Mouse (Mus musculus): ENCODE data around the gene Eml1.
"Not testable (repeated sequence)": the region's sequence is repeated elsewhere in the genome, so short reads cannot be mapped to it uniquely, and the experiment has no call there.

The Eml1 gene

GRCm38 (mm10) chr12:108472898-108473297 lies 102.1 kb downstream of the Eml1 start:
- DNase-seq (ENCODE audit: low spot score in 2 of 2): no peak

GRCm38 (mm10) chr12:108474440-108474839 lies 103.7 kb downstream of the Eml1 start:
- DNase-seq (ENCODE audit: low spot score in 2 of 2): no peak

GRCm38 (mm10) chr12:108478714-108479113 lies 108.0 kb downstream of the Eml1 start:
- DNase-seq (ENCODE audit: low spot score in 2 of 2): no peak

- DNase-seq (ENCODE audit: low spot score in 2 of 2): no peak
Measured at GRCm38 (mm10) chr12:108480704-108481365, 110.1 kb downstream of the Eml1 start.

DNA sequence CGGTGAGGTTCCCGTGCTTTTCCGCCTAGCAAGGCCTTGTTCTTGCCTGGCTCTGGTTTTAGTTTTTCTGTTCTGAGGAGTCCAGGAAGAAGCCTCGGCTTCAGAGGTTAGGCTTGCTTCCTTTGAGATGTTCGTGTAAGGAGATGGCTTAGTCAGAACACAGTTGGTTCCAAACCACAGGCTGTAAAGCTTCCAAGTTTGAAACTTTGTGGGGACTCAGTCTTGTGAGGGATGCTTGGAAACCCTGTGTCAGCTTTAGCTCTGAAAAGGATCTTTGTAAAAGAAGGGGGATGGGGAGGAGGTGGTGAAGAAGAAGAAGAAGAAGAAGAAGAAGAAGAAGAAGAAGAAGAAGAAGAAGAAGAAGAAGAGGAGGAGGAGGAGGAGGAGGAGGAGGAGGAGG lies 118.3 kb downstream of the Eml1 start:
- no peak for DNase-seq (ENCODE audit: low spot score in 2 of 2)

GRCm38 (mm10) chr12:108489741-108490140 lies 119.0 kb downstream of the Eml1 start:
- DNase-seq (ENCODE audit: low spot score in 2 of 2): no peak

DNA sequence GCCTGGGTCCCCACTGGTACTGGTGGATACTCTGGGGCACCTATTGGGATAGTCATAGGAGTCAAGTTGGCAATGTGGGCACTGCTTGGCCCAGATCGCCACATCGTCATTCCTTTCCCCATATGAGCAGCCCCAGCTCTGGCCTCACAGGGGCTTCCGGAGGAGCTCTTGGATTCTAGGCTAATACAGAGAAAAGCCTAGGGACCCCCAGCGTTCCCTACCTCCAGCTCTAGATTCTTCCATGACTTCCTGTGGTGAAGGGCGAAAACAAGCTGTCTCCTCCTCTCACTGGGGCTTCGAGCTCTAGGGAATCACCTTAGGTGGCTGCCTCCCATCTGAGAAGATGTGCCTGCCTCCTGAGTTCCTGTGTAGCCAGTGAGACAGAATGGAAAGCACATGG lies 119.6 kb downstream of the Eml1 start:
- DNase-seq (ENCODE audit: low spot score in 2 of 2): no peak

DNA sequence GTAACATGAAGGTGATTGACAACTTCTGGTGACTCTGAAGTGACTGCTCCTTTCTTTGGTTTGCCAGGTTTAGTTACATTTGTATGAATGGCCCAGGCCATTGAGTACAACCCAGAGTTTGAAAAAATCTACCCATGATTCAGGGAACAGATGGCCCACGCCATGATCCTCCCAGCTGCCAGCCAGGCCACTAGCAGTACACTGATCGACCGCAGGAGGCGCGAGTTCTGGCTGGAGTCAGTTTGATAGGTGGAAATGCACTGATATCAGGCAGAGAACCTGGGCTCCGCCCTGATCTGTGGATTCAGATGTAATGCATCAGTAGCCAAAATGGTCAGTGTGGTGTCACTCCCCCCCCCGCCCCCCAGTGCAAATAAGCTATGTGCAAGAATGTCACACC lies 120.2 kb downstream of the Eml1 start:
- DNase-seq (ENCODE audit: low spot score in 2 of 2): no peak

- DNase-seq (ENCODE audit: low spot score in 2 of 2): peak in 1 of 2 experiments; percentile 8
Measured at GRCm38 (mm10) chr12:108494011-108494541, 123.3 kb downstream of the Eml1 start.

- no peak for DNase-seq (ENCODE audit: low spot score in 2 of 2)
Measured at GRCm38 (mm10) chr12:108495455-108496235, 124.9 kb downstream of the Eml1 start.

- no peak for DNase-seq (ENCODE audit: low spot score in 2 of 2)
Measured at GRCm38 (mm10) chr12:108503064-108503463, 132.3 kb downstream of the Eml1 start.

DNA sequence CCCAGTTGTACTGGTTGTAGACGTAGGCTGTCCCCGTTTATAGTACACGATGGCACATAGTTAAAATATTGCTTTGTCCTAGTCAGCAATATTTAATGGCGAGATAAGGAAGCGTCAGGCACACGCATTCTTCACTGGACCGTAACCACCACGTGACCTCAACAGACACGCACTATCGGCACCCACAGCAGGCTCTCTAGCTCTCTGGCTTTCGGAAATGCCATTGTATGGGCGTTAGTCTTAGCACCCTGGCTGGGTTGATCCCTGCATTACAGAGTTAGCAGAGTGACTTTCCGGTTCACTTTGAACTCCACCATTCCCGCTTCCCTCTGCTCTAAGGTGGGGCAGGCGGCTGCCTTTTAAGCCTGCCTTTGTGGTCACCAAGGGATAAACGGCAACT lies 132.8 kb downstream of the Eml1 start:
- DNase-seq (ENCODE audit: low spot score in 2 of 2): no peak

- no peak for DNase-seq (ENCODE audit: low spot score in 2 of 2)
Measured at GRCm38 (mm10) chr12:108505846-108506245, 135.1 kb downstream of the Eml1 start.

DNA sequence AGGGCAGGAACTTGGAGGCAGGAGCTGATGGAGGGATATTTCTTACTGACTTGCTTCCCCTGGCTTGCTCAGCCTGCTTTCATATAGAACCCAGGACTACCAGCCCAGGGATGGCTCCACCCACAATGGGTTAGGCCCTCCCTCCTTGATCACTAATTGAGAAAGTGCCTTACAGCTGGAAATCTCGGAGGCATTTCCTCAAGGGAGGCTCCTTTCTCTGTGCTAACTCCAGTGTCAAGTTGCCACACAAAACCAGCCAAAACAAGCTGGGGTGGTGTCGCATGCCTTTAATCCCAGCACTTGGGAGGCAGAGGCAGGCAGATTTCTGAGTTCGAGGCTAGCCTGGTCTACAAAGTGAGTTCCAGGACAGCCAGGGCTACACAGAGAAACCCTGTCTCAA lies 136.3 kb downstream of the Eml1 start:
- DNase-seq (ENCODE audit: low spot score in 2 of 2): not testable (repeated sequence)

DNA sequence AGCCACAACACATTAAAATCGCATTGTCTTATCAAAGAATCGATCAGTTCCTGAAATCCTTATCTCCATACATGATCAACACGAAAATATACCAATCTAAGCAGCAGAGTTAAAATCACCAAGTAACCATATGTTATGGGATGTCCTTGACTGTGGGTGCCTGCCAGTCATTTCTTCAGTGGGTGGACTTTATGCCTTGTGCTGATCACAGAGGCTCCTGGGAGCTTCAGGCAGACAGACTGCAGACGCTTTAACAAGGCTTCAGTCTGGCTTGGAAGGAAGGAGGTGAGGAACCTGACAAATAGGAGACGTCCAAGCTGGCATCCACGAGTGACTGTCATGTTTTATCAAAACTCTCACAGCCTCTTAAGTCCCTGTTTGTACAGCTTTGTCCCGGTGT lies 139.8 kb downstream of the Eml1 start:
- no peak for DNase-seq (ENCODE audit: low spot score in 2 of 2)

DNA sequence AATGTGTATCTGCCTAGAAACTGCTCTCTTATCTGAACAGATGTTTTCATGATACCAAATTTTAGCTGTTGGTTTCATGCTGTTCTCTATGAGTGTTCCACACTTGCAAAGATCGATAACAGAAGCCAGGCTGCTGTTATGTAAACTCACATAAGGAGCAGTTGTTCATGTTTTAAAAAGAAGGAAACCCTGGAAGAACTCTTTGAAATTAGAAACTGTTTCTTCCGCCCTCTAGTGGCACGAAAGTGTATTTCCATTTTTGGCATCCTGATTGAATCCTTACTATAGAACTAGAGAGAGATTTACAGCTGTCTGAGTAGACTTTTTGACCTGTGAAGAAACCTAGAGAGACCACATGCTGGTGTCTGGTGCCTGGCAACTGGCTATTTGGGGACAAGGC lies 140.3 kb downstream of the Eml1 start:
- no peak for DNase-seq (ENCODE audit: low spot score in 2 of 2)

DNA sequence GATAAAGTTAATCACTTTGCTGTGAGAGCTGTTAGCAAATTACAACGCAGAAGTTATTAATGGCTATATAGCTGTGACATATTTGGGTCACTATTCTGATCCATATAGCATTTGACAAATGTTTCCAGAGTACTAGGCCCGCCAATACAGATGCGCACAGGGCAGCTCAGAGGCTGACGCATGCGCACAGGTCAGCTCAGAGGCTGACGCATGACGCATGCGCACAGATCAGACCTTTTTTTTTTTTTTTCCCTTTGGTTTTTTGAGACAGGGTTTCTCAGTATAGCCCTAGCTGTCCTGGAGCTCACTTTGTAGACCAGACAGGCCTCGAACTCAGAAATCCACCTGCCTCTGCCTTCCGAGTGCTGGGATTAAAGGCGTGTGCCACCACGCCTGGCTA lies 144.7 kb downstream of the Eml1 start:
- no peak for DNase-seq (ENCODE audit: low spot score in 2 of 2)

- DNase-seq (ENCODE audit: low spot score in 2 of 2): no peak
Measured at GRCm38 (mm10) chr12:108519374-108519773, 148.6 kb downstream of the Eml1 start.

DNA sequence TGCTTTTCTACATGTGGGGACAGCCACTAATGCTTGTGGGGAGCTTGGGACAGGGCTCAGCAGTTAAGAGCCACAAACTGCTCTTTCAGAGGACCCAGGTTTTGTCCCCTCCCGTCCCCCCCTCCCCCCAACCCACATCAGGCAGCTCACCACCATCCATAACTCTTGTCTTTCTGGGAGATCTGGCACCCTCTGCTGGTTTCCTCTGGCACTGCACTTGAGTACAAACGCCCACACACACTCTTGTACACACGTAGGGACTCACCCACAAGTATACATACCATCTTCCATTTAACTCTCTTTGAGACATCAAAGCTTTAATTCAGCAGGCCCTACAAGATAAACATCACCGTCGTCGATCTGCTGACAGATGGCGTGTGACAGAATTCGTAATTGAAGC lies 158.5 kb downstream of the Eml1 start:
- peak in 1 of 2 experiments; percentile 7 for DNase-seq (ENCODE audit: low spot score in 2 of 2)

DNA sequence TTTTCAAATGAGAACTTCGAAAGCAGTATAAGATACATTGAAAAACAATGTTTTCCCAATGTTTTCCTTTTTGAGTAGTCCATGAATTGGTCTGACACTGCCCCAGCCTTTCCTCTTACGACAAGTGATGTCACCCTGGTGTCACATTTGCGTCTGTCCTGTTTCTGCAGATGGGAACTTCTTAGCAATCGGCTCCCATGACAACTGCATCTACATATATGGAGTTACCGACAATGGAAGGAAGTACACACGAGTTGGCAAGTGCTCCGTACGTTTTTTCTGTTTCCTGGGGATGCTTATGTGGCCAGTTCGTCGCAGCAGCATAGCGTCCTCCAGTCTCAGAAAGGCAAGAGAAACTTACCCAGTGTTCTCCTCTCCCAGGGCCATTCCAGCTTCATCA lies 163.7 kb downstream of the Eml1 start:
- no peak for DNase-seq (ENCODE audit: low spot score in 2 of 2)

- DNase-seq (ENCODE audit: low spot score in 2 of 2): no peak
Measured at GRCm38 (mm10) chr12:108536461-108536860, 165.7 kb downstream of the Eml1 start.

GRCm38 (mm10) chr12:108541088-108541487 lies 170.3 kb downstream of the Eml1 start:
- peak in 1 of 2 experiments; percentile 13 for DNase-seq (ENCODE audit: low spot score in 2 of 2)

GRCm38 (mm10) chr12:108546508-108547153 lies 175.9 kb downstream of the Eml1 start:
- DNase-seq (ENCODE audit: low spot score in 2 of 2): no peak

Measured in natural killer cell, adult 2 months (primary cell).